Mouse (Mus musculus) testis, adult 2 months (tissue): ENCODE results near the gene Dffa. TPM values are rescaled to one million over a fixed set of nuclear protein-coding genes. Genes with fewer than 3 reads are reported as not detected.
"Not testable (repeated sequence)": the region's sequence is repeated elsewhere in the genome, so short reads cannot be mapped to it uniquely, and the experiment has no call there.

Source experiments
- H3K27ac ChIP-seq: fragments of 200-500 bp; 2 replicates; pipeline ENCODE4 v1.5.1; 2012; ENCODE audit warnings: low read depth, low read length; ENCODE audit not compliant: control insufficient read depth, insufficient read depth
- H3K27me3 ChIP-seq: fragments of 200-500 bp; 2 replicates; pipeline ENCODE4 v1.6.1; 2012; ENCODE audit warnings: mild to moderate bottlenecking, low read length, moderate library complexity; ENCODE audit not compliant: control insufficient read depth, insufficient read depth
- H3K36me3 ChIP-seq: fragments of 200-500 bp; 2 replicates; pipeline ENCODE4 v1.6.1; 2012; ENCODE audit warnings: mild to moderate bottlenecking, low read length; ENCODE audit not compliant: control insufficient read depth, insufficient read depth
- H3K4me1 ChIP-seq: fragments of 200-500 bp; 2 replicates; pipeline ENCODE4 v1.6.1; 2012; ENCODE audit warnings: low read length; ENCODE audit not compliant: control insufficient read depth, insufficient read depth
- H3K4me3 ChIP-seq: fragments of 200-500 bp; 2 replicates; pipeline ENCODE4 v1.5.1; 2012; ENCODE audit warnings: low read depth, mild to moderate bottlenecking, low read length, moderate library complexity, mixed read lengths; ENCODE audit not compliant: control insufficient read depth
- CTCF ChIP-seq: fragments of 200-500 bp; IDR thresholded peaks from 2 replicates; pipeline ENCODE4 v1.5.1; 2012; ENCODE audit warnings: low read depth, mild to moderate bottlenecking, inconsistent platforms, low read length, moderate library complexity; ENCODE audit not compliant: control insufficient read depth, insufficient read depth, insufficient replicate concordance
- POLR2A ChIP-seq: fragments of 200-500 bp; IDR thresholded peaks from 2 replicates; pipeline ENCODE4 v1.6.1; 2012; ENCODE audit warnings: low read depth, mild to moderate bottlenecking, inconsistent platforms, low read length, moderate library complexity; ENCODE audit not compliant: control insufficient read depth
- polyA plus RNA-seq: library from polyadenylated mRNA; depleted of rRNA; stranded (reverse); fragments of >200 nt; gene quantifications from 2 replicates; pipeline ENCODE4 v1.2.3, GENCODE M21; 2012

The Dffa gene
- polyA plus RNA-seq, 1 experiment, result 8.2 TPM

DNA sequence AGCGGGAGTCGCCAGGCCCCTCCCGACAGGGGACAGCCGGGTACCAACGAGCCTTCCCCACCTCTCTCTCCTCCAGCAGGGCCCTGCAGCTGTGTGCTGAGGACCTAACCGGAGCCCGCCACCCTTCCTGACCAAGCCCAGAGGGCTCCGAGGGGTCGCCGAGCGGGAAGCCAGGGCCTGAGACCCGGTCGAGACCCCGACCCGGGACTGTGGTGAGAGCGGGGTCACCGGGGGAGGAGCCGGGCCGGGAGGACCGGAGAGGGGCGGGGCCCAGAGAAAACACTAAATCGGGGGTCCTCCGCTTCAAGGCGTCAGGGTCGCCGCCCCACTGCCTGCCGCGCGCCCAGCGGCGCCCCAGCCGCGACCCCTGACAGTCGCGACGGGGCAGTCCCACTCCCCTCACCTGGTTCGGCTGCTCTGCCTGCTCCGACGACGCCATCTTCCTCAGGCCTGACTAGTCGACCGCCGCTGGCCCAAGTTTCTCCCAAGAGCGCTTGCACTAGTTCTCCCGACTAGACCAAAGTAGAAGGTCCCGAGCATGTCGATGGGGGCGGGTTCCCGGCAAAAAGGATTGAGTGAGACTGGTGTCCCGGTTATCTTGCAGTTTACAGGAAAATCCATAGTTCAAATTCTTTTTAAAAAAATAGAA, 4.5 kb upstream of the Dffa start, which contains the start of gene Pex14:
Pex14 (minus strand) TSS at position 508 of the 649 bp plus-strand sequence.
- Histone ChIP-seq H3K4me3 (peak within 1 kb of the TSS; percentile 94), H3K4me1 (peaks cover 9% of the 10 kb centered on the region), H3K27me3 (no peaks in the 10 kb centered on the region), H3K27ac (peak within 1 kb of the TSS; percentile 51), H3K36me3 (no peaks in the 10 kb centered on the region)
- peak; percentile 88 for TF ChIP-seq POLR2A
- TF ChIP-seq CTCF, result no peak

DNA sequence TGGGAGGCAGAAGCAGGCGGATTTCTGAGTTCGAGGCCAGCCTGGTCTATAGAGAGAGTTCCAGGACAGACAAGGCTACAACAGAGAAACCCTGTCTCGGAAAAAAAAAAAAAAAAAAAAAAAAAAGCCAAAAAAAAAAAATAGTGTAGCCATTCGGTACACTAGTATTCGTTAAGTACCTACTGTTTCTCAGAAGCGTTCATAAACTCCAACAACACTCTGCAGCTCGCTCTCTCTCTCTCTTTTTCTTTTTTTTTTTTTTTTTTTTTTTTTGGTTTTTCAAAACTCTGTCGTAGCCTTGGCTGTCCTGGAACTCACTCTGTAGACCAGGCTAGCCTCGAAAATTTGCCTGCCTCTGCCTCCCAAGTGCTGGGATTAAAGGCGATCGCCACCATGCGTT, 3.5 kb upstream of the Dffa start:
- H3K27me3 ChIP-seq, H3K27ac ChIP-seq, H3K4me1 ChIP-seq, H3K4me3 ChIP-seq, H3K36me3 ChIP-seq: not testable (repeated sequence)

DNA sequence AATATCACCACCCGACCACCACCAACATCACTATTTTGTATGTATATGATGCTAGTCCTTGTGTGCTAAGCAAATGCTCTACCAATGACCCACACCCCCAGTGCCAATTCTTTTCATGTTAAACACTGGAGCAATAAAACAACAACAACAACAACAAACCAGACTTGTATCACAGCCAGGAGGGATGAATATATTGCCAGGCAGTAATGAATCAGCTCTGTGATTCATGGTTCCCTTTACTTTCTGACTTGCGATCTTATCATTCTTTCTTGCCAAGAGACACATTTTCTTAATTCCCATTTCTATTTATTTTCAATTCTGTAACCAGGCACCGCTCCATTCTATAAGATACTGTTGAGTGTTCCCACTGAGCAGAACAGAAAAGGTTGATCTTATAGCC, 2.5 kb upstream of the Dffa start:
- Histone ChIP-seq H3K27ac (no peak overlapping the region), H3K36me3 (no peaks in the 10 kb centered on the region)

DNA sequence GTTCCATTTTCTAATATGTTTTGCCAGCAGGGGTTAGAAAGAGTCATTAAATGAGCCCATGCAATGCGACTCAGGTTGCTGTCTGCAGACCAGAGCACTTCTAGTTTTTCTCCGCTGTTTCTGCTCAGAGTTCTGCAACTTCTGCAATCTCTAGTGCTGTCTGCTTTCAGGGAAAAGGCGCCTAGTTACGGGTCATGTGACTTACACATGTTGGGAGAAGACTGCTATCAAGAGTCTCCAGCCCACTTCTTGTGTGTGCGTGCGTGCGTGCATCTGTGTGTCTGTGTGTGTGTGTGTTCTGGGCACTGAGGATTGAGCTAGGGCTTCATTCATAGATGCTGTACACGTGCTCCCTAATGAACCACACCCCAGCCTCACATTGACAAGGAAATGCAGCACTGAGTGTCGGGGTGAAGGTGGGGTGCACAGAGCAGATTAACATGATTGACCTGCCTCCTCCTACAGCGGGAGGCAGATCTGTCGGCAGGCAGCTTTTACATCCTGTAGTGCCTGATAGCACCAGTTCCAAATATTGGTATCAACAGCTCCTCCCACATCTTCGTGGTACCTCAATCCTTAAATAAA, 16.1 kb downstream of the Dffa start:
- not testable (repeated sequence) for H3K36me3 ChIP-seq, H3K27me3 ChIP-seq, H3K4me1 ChIP-seq

More for the DNA sequence above, 2.5 kb upstream of the Dffa start:
- Histone ChIP-seq H3K27me3 (no peaks in the 10 kb centered on the region), H3K4me1 (peaks cover 9% of the 10 kb centered on the region), H3K4me3 (no peak overlapping the region)
- TF ChIP-seq POLR2A, result no peak
- no peak for TF ChIP-seq CTCF

DNA sequence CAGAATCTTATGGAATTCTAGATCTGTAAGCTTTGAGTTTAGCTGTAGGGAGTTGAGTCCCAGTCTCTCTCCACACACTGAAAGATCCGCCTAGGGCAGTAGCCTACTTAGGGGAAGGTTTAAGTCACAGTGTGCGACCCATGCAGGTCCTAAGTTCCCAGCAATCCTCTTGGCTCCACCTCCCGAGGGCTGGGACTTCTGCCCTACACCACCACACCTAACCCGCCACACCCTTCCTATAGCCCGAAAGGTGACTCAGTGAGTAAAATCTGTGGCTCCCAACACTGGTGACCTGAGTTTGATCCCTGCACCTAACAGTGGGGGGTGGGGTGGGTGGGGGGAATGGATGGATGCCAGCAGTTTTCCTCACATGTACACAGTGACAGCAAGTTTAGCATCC, 19.5 kb downstream of the Dffa start:
- Histone ChIP-seq H3K27ac (no peak overlapping the region), H3K27me3 (no peaks in the 10 kb centered on the region), H3K4me3 (no peak overlapping the region), H3K4me1 (no peaks in the 10 kb centered on the region; the same call in 1 of the 2 replicates), H3K36me3 (no peaks in the 10 kb centered on the region; the same call in 1 of the 2 replicates)
- TF ChIP-seq POLR2A (no peak), CTCF (no peak)

More for the DNA sequence above, 16.1 kb downstream of the Dffa start:
- not testable (repeated sequence) for H3K4me3 ChIP-seq, H3K27ac ChIP-seq

DNA sequence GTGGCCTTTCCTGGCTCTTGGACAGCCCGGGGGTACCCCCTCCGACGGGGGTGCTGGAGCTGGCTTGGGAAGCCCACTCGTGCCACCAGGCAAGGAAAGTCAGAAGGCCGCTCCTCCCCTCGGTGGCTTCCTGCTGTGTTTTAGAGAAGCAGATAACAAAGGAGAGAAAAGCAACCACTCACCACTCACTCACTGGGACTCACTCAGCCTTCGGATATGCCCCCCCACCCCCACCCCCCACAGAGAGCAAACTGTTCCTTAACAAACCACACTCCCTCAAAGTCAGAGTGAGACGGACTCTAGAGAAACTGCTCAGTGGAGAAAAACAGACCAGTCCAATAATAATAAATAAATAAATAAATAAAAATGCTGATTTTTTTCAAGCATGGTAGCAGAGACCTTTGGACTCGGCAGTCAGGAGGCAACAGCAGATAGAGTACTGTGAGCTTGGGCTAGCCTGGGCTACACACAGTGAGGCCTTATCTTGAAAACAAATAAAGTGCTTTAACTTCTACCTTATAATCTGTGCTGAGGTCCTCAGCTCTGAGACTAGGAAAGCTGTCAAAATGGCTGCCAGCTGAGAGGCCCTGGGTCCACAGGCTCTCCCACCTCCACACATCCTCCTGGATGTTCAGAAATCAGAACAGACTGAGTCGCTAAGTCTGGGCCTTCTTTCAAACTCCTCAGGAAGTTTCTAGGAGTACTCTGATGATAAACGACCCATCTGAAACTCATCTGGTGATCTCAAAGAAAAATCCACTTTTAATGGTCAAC, 21.6 kb downstream of the Dffa start:
- no peaks in the 10 kb centered on the region; the same call in 1 of the 2 replicates for H3K36me3 ChIP-seq
- H3K4me3 ChIP-seq, result no peak overlapping the region
- H3K27ac ChIP-seq, result no peak overlapping the region
- no peaks in the 10 kb centered on the region; the same call in 1 of the 2 replicates for H3K4me1 ChIP-seq
- H3K27me3 ChIP-seq, result no peaks in the 10 kb centered on the region
- no peak for TF ChIP-seq POLR2A
- no peak for TF ChIP-seq CTCF

DNA sequence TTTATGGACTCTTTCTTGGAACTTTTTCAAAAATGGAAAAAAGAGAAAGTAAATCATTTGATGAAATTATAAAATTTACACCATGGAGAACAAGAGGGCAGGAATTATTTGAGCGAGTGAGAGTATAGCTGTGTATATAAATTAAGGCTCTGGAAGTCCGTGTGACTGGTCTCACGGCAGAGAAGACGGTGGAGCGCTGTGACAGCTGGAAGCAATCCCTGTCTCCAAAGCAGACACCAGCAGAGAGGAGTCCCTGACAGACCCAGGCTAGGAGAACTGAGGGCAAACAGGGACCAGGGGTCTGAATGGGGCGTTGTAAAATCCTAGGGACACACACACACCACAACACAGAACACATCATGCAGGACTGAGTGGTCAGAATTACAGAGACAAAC, 22.2 kb downstream of the Dffa start:
- TF ChIP-seq CTCF (no peak), POLR2A (no peak)
- H3K4me1 ChIP-seq, result no peaks in the 10 kb centered on the region; the same call in 1 of the 2 replicates
- H3K4me3 ChIP-seq, result no peak overlapping the region
- H3K27me3 ChIP-seq, result no peaks in the 10 kb centered on the region
- H3K36me3 ChIP-seq, result no peaks in the 10 kb centered on the region; the same call in 1 of the 2 replicates
- H3K27ac ChIP-seq, result no peak overlapping the region
